Mouse (Mus musculus) CD8-positive naive resting alpha-beta T cell, adult 57 days (primary cell): ENCODE results near the gene Gdpd4. TPM values are rescaled to one million over a fixed set of nuclear protein-coding genes. Genes with fewer than 3 reads are reported as not detected.

Experiments
- total RNA-seq: library from RNA; stranded (reverse); gene quantifications from one replicate; pipeline ENCODE4 v1.2.4, GENCODE M21; 2023

Gene Gdpd4
- total RNA-seq: not detected

DNA sequence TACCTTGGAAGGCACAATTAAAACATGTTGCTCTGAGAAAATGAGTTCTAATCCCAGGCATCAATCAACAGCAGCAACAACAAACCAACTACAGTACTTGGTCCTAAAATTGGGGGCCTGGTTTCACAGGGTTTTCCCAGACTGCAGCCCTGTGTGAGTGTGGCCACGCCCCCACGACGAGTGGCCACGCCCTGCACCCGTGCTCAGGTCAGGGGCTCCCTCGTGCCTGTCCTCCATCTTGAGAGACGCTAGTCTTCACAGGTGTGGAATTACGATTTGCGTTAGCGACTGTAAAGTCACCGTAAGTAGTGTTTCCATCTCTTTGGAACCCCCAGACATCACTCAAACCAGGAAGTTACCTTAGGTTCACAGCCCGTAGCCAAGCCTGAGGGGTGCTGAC, at the start of gene Gdpd4:
TSS of gene Gdpd4 (plus strand) at position 214 of the 400 bp plus-strand sequence.

Other genes starting within 250 kb of the Gdpd4 start
- gene Clns1a, start 223.3 kb upstream of the Gdpd4 start, total RNA-seq: 47.9 TPM
- 0.89 TPM for gene Aqp11, start 181.7 kb upstream of the Gdpd4 start, total RNA-seq
- 9.8 TPM for gene Pak1, start 131.4 kb upstream of the Gdpd4 start, total RNA-seq
- gene Myo7a, start 199.6 kb downstream of the Gdpd4 start, total RNA-seq: 8.0 TPM
- not detected for gene Omp, start 225.5 kb downstream of the Gdpd4 start, total RNA-seq